Mouse (Mus musculus): Measurements from ENCODE around the gene Gprc5b. TPM values are rescaled to one million over a fixed set of nuclear protein-coding genes. Genes with fewer than 3 reads are reported as not detected.
A peak's percentile ranks its signal among the peaks of the same experiment; 100 is the strongest.

Gprc5b gene
- polyA plus RNA-seq, 1 experiment from 2014 or later: 7.6 TPM

- H3K4me3 ChIP-seq (ENCODE audit: low read depth, low read length): no peak overlapping the region
- H3K36me3 ChIP-seq (ENCODE audit: insufficient read depth): no peaks in the 10 kb centered on the region
- H3K27me3 ChIP-seq (ENCODE audit: insufficient read depth, low read length): no peaks in the 10 kb centered on the region
- peak; percentile 68 for TF ChIP-seq CTCF (IDR thresholded peaks at IDR 0.05; ENCODE audit: low read depth)
- no peaks in the 10 kb centered on the region for H3K4me1 ChIP-seq (ENCODE audit: insufficient read depth)
- WGBS: 0% methylated on average over 3 of the region's 3 CpGs
- ATAC-seq (ENCODE audit: insufficient read depth): no peak
- no peak overlapping the region for H3K4me2 ChIP-seq
- H3K9ac ChIP-seq: no peak overlapping the region
- peak; percentile 56 for DNase-seq
- H3K27ac ChIP-seq (ENCODE audit: low read depth): no peak overlapping the region
- no peaks in the 10 kb centered on the region for H3K9me3 ChIP-seq (ENCODE audit: low read depth, low read length)
These were observed 20.7 kb upstream of the Gprc5b start for GRCm38 (mm10) chr7:119015736-119016135.

- DNase-seq (peak; percentile 77), ATAC-seq (ENCODE audit: insufficient read depth) (no peak; the same call in 1 of the 2 replicates)
- Histone ChIP-seq H3K4me2 (no peak overlapping the region), H3K27me3 (ENCODE audit: insufficient read depth, low read length) (no peaks in the 10 kb centered on the region), H3K4me1 (ENCODE audit: insufficient read depth) (no peaks in the 10 kb centered on the region), H3K27ac (ENCODE audit: low read depth) (no peak overlapping the region), H3K9me3 (ENCODE audit: low read depth, low read length) (no peaks in the 10 kb centered on the region), H3K36me3 (ENCODE audit: insufficient read depth) (no peaks in the 10 kb centered on the region), H3K4me3 (ENCODE audit: low read depth, low read length) (no peak overlapping the region), H3K9ac (no peak overlapping the region)
- peak; percentile 80 for TF ChIP-seq CTCF (IDR thresholded peaks at IDR 0.05; ENCODE audit: low read depth)
- WGBS: 22% methylated on average over 5 of the region's 5 CpGs
These were observed 16.0 kb upstream of the Gprc5b start for GRCm38 (mm10) chr7:119010854-119011529.

- TF ChIP-seq CTCF (IDR thresholded peaks at IDR 0.05; ENCODE audit: low read depth): no peak
- Histone ChIP-seq H3K27me3 (ENCODE audit: insufficient read depth, low read length) (no peaks in the 10 kb centered on the region), H3K9me3 (ENCODE audit: low read depth, low read length) (no peaks in the 10 kb centered on the region), H3K4me3 (ENCODE audit: low read depth, low read length) (no peak overlapping the region), H3K9ac (no peak overlapping the region), H3K4me2 (no peak overlapping the region), H3K36me3 (ENCODE audit: insufficient read depth) (no peaks in the 10 kb centered on the region), H3K27ac (ENCODE audit: low read depth) (no peak overlapping the region), H3K4me1 (ENCODE audit: insufficient read depth) (no peaks in the 10 kb centered on the region)
- ATAC-seq (ENCODE audit: insufficient read depth) (no peak), DNase-seq (no peak)
- 43% methylated on average over 2 of the region's 2 CpGs for WGBS
These were observed 7.5 kb upstream of the Gprc5b start for GRCm38 (mm10) chr7:119002501-119002900.

- DNase-seq: no peak
- H3K4me1 ChIP-seq (ENCODE audit: insufficient read depth): no peaks in the 10 kb centered on the region
- no peaks in the 10 kb centered on the region for H3K9me3 ChIP-seq (ENCODE audit: low read depth, low read length)
- H3K27ac ChIP-seq (ENCODE audit: low read depth): no peak overlapping the region
- ATAC-seq (ENCODE audit: insufficient read depth): no peak
- no peak overlapping the region for H3K9ac ChIP-seq
- H3K4me3 ChIP-seq (ENCODE audit: low read depth, low read length): no peak overlapping the region
- 61% methylated on average over 2 of the region's 2 CpGs for WGBS
- TF ChIP-seq CTCF (IDR thresholded peaks at IDR 0.05; ENCODE audit: low read depth): no peak
- no peak overlapping the region for H3K4me2 ChIP-seq
- H3K27me3 ChIP-seq (ENCODE audit: insufficient read depth, low read length): no peaks in the 10 kb centered on the region
- H3K36me3 ChIP-seq (ENCODE audit: insufficient read depth): no peaks in the 10 kb centered on the region
These were observed 7.0 kb upstream of the Gprc5b start for GRCm38 (mm10) chr7:119001965-119002364.

- no peaks in the 10 kb centered on the region for H3K9me3 ChIP-seq (ENCODE audit: low read depth, low read length)
- no peak overlapping the region for H3K27ac ChIP-seq (ENCODE audit: low read depth)
- peaks cover 7% of the 10 kb centered on the region; the same call in 1 of the 2 replicates for H3K4me1 ChIP-seq (ENCODE audit: insufficient read depth)
- no peak overlapping the region for H3K4me2 ChIP-seq
- 56% methylated on average over 2 of the region's 2 CpGs for WGBS
- no peaks in the 10 kb centered on the region for H3K27me3 ChIP-seq (ENCODE audit: insufficient read depth, low read length)
- H3K36me3 ChIP-seq (ENCODE audit: insufficient read depth): no peaks in the 10 kb centered on the region
- DNase-seq (no peak), ATAC-seq (ENCODE audit: insufficient read depth) (no peak)
- TF ChIP-seq CTCF (IDR thresholded peaks at IDR 0.05; ENCODE audit: low read depth): no peak
- no peak overlapping the region for H3K9ac ChIP-seq
- H3K4me3 ChIP-seq (ENCODE audit: low read depth, low read length): no peak overlapping the region
These were observed 4.8 kb upstream of the Gprc5b start for GRCm38 (mm10) chr7:118999857-119000256.

- no peak overlapping the region for H3K4me3 ChIP-seq (ENCODE audit: low read depth, low read length)
- peak overlapping the region; percentile 91 for H3K4me2 ChIP-seq
- WGBS: 9% methylated on average over 13 of the region's 13 CpGs
- no peaks in the 10 kb centered on the region for H3K36me3 ChIP-seq (ENCODE audit: insufficient read depth)
- no peaks in the 10 kb centered on the region for H3K27me3 ChIP-seq (ENCODE audit: insufficient read depth, low read length)
- H3K9me3 ChIP-seq (ENCODE audit: low read depth, low read length): no peaks in the 10 kb centered on the region
- H3K4me1 ChIP-seq (ENCODE audit: insufficient read depth): peaks cover 18% of the 10 kb centered on the region
- ATAC-seq (ENCODE audit: insufficient read depth): peak; percentile 36; the same call in 1 of the 2 replicates
- peak; percentile 100 for TF ChIP-seq CTCF (IDR thresholded peaks at IDR 0.05; ENCODE audit: low read depth)
- no peak overlapping the region for H3K27ac ChIP-seq (ENCODE audit: low read depth)
- DNase-seq: peak; percentile 94
- H3K9ac ChIP-seq: no peak overlapping the region
These were observed 1.3 kb upstream of the Gprc5b start for GRCm38 (mm10) chr7:118996137-118996837.

GRCm38 (mm10) chr7:118995671-118996070, 660 bp upstream of the Gprc5b start:
- Histone ChIP-seq H3K36me3 (ENCODE audit: insufficient read depth) (no peaks in the 10 kb centered on the region), H3K4me2 (peak overlapping the region; percentile 91), H3K27ac (ENCODE audit: low read depth) (no peak overlapping the region), H3K4me3 (ENCODE audit: low read depth, low read length) (peak overlapping the region; percentile 61), H3K4me1 (ENCODE audit: insufficient read depth) (peaks cover 18% of the 10 kb centered on the region), H3K9ac (no peak overlapping the region), H3K27me3 (ENCODE audit: insufficient read depth, low read length) (no peaks in the 10 kb centered on the region), H3K9me3 (ENCODE audit: low read depth, low read length) (no peaks in the 10 kb centered on the region)
- 9% methylated on average over 14 of the region's 14 CpGs for WGBS
- DNase-seq: peak; percentile 21
- TF ChIP-seq CTCF (IDR thresholded peaks at IDR 0.05; ENCODE audit: low read depth): no peak
- peak; percentile 39 for ATAC-seq (ENCODE audit: insufficient read depth)

Data from lung, embryonic 14.5 days (tissue).